Mouse (Mus musculus) liver, embryonic 15.5 days (tissue): ENCODE data around the gene Shisa4. TPM values are rescaled to one million over a fixed set of nuclear protein-coding genes. Genes with fewer than 3 reads are reported as not detected.

Experiments
- ATAC-seq: fragments of 200-750 bp; cut with Nextera tagmentation; 2 replicates; pipeline ENCODE4 v1.8.0; 2017; ENCODE audit warnings: moderate number of reproducible peaks, mild to moderate bottlenecking, moderate library complexity; ENCODE audit not compliant: insufficient read depth
- H3K27ac ChIP-seq: fragments of 300-500 bp; sonication (generic); replicated peaks from 2 replicates; pipeline ENCODE4 v1.5.1; 2015; ENCODE audit warnings: mild to moderate bottlenecking, inconsistent platforms
- H3K27me3 ChIP-seq: fragments of 300-500 bp; sonication (generic); 2 replicates; pipeline ENCODE4 v1.6.1; 2015; ENCODE audit warnings: mild to moderate bottlenecking, inconsistent platforms
- H3K36me3 ChIP-seq: fragments of 300-500 bp; sonication (generic); replicated peaks from 2 replicates; pipeline ENCODE4 v1.6.1; 2015; ENCODE audit warnings: moderate library complexity, mild to moderate bottlenecking, inconsistent platforms
- H3K4me1 ChIP-seq: fragments of 300-500 bp; sonication (generic); replicated peaks from 2 replicates; pipeline ENCODE4 v1.6.1; 2015; ENCODE audit warnings: inconsistent platforms
- H3K4me2 ChIP-seq: fragments of 300-500 bp; sonication (generic); 2 replicates; pipeline ENCODE4 v1.6.1; 2015; ENCODE audit warnings: moderate library complexity, mild to moderate bottlenecking, inconsistent platforms
- H3K4me3 ChIP-seq: fragments of 300-500 bp; sonication (generic); replicated peaks from 2 replicates; pipeline ENCODE4 v1.5.1; 2015; ENCODE audit warnings: mild to moderate bottlenecking, inconsistent platforms
- H3K9ac ChIP-seq: fragments of 300-500 bp; sonication (generic); 2 replicates; pipeline ENCODE4 v1.6.1; 2015; ENCODE audit warnings: moderate library complexity, mild to moderate bottlenecking, inconsistent platforms
- H3K9me3 ChIP-seq: fragments of 300-500 bp; sonication (generic); replicated peaks from 2 replicates; pipeline ENCODE4 v1.6.1; 2016; ENCODE audit warnings: inconsistent platforms
- WGBS: fragments of 180-500 bp; shearing (Covaris S2); methylation state at CpG from one replicate; pipeline ENCODE4 v1.1.7; 2015; ENCODE audit warnings: mixed read lengths; ENCODE audit not compliant: insufficient replicate concordance; 5-methylcytosine and 5-hydroxymethylcytosine counted together
- polyA plus RNA-seq: library from polyadenylated mRNA; unstranded; fragments of >200 nt; fragmentation: Nextera tagmentation; extraction: Ambion mirVana; gene quantifications from 2 replicates; pipeline ENCODE4 v1.2.1, GENCODE M21; 2015

Shisa4 gene
- polyA plus RNA-seq, 1 experiment from 2014 or later: 1.3 TPM

DNA sequence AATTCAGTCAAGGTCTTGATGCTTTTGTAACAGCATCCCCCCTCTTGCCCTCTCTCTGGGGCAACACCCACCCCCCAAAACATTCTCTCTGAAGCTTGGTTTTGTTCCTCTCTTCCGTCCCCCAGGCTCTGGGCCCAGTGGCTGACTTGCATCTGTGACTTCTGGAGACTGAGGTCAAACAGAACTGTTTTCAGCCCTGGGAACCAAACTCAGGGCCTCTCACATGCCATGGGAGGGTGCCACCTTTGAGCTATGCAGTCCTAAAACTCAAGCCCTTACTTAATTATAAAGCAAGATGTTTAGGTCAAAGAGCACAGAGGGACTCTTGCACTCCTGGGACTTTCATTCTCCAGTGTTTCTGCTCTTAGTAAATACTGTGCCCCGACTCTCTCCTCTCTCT lies 49.1 kb downstream of the Shisa4 start:
- Histone ChIP-seq H3K4me1 (no peaks in the 10 kb centered on the region), H3K27me3 (peaks cover 34% of the 10 kb centered on the region), H3K4me3 (no peak overlapping the region), H3K36me3 (no peaks in the 10 kb centered on the region), H3K27ac (no peak overlapping the region), H3K4me2 (no peak overlapping the region), H3K9me3 (no peaks in the 10 kb centered on the region), H3K9ac (no peak overlapping the region)
- ATAC-seq: no peak
- 54% methylated on average over 2 of the region's 2 CpGs for WGBS

DNA sequence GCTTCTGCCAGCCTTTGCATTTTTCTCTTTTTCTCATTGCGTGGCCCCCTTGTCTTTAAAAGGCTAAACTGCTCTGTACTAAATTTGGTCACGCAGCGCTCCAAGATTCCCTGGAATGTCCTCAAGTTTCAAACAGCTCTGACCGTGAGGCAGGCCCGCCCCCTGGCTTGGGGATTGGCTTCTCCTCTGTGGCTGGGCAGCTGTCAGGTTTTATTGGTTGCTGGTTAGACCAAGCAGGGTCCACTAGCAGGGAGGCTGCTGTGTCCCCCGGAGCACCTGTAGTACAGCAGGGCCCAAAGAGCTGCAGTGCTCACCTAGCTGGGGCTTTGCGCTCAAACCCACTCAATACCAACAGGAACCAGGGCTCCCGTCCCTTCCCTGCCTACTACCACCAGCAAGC lies 50.5 kb downstream of the Shisa4 start, which contains the start of gene Lmod1:
Gene Lmod1 (plus strand): TSS at position 237 of the 400 bp plus-strand sequence.
- Histone ChIP-seq H3K4me1 (no peaks in the 10 kb centered on the region), H3K9ac (no peak within 1 kb of the TSS), H3K4me2 (no peak within 1 kb of the TSS), H3K27ac (no peak within 1 kb of the TSS), H3K27me3 (peaks cover 34% of the 10 kb centered on the region), H3K4me3 (no peak within 1 kb of the TSS), H3K36me3 (no peaks in the 10 kb centered on the region), H3K9me3 (no peaks in the 10 kb centered on the region)
- 33% methylated on average over 8 of the region's 8 CpGs for WGBS
- ATAC-seq: no peak

DNA sequence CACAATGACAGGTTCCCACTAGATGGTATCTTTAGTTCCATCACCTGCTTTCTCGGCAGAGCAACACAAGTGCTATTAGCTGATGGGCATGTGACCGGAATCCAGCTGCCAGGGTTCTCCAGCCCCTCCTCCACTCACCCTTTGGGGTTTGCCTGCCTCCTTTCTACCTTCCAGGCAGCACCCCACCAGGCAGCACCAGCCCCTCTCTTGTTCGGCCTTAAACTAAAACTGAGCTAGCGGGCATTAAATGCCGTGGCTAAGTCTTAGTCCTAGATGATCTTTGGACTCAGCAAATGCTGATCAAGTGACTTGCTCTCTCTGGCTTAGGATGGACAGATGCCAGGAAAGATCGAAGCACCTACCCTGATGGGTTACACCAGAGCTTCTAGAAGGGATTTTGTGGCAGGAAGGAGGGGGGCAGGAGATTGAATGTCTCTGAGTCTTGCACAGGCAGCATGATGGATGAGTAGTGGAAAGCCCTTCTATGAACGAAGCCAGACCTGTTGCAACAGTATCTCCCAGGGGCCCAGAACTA lies 51.6 kb downstream of the Shisa4 start:
- whole genome bisulfite sequencing: 66% methylated on average over 7 of the region's 7 CpGs
- no peaks in the 10 kb centered on the region for H3K9me3 ChIP-seq
- H3K4me3 ChIP-seq: no peak overlapping the region
- no peak overlapping the region for H3K9ac ChIP-seq
- no peak overlapping the region for H3K4me2 ChIP-seq
- ATAC-seq: no peak
- peaks cover 37% of the 10 kb centered on the region for H3K27me3 ChIP-seq
- no peaks in the 10 kb centered on the region for H3K36me3 ChIP-seq
- H3K27ac ChIP-seq: no peak overlapping the region
- H3K4me1 ChIP-seq: no peaks in the 10 kb centered on the region

Other genes with a start within 250 kb of the Shisa4 start
- 10.7 and 10.9 TPM in 2 replicates for gene Ptpn7, start 242.5 kb downstream of the Shisa4 start, polyA plus RNA-seq
- gene Arl8a, start 228.4 kb downstream of the Shisa4 start, polyA plus RNA-seq: 11.2 and 12.4 TPM in 2 replicates
- not detected in 2 replicates for gene Gpr37l1, start 207.6 kb downstream of the Shisa4 start, polyA plus RNA-seq
- 1.0 and 1.4 TPM in 2 replicates for gene Elf3, start 116.7 kb downstream of the Shisa4 start, polyA plus RNA-seq
- gene Rnpep, start 91.2 kb downstream of the Shisa4 start, polyA plus RNA-seq: 25.9 and 26.6 TPM in 2 replicates
- 93.3 and 113 TPM in 2 replicates for gene Timm17a, start 61.5 kb downstream of the Shisa4 start, polyA plus RNA-seq
- gene Lmod1, start 50.4 kb downstream of the Shisa4 start, polyA plus RNA-seq: 0.12 and 0.16 TPM in 2 replicates
- 25.6 and 27.5 TPM in 2 replicates for gene Ipo9, start 55.3 kb upstream of the Shisa4 start, polyA plus RNA-seq
- 1.0 and 1.2 TPM in 2 replicates for gene Nav1, start 232.1 kb upstream of the Shisa4 start, polyA plus RNA-seq